Mouse (Mus musculus) adipose tissue, adult 10 weeks (tissue): ENCODE data around the gene Myo15b. TPM values are rescaled to one million over a fixed set of nuclear protein-coding genes. Genes with fewer than 3 reads are reported as not detected.

ENCODE experiments used
- polyA plus RNA-seq: library from polyadenylated mRNA; stranded (reverse); fragments of 350-450 nt; fragmentation: Illumina TruSeq; extraction: RNeasy Lipid Tissue Mini Kit (QIAGEN cat#74804); gene quantifications from one replicate; pipeline ENCODE4 v1.2.3, GENCODE M21; 2014; ENCODE audit warnings: low read depth, low replicate concordance

Gene Myo15b
- polyA plus RNA-seq = 13.7 TPM

GRCm38 (mm10) chr11:115858354-115858753 is at the start of gene Myo15b:
TSS of gene Myo15b (plus strand) at chr11:115858406.

GRCm38 (mm10) chr11:115813507-115814296 is 44.5 kb upstream of the Myo15b start, which contains the start of gene Caskin2:
TSS of gene Caskin2 (minus strand) at chr11:115813639.

GRCm38 (mm10) chr11:115814605-115815450 is 43.4 kb upstream of the Myo15b start, which contains the start of gene Tsen54:
TSS of gene Tsen54 (plus strand) at chr11:115814724.

GRCm38 (mm10) chr11:115823774-115824740 is 34.1 kb upstream of the Myo15b start, which contains the start of gene Llgl2:
TSS of gene Llgl2 (plus strand) at chr11:115824049.

GRCm38 (mm10) chr11:115899486-115900266 is 41.5 kb downstream of the Myo15b start, which contains the start of gene Smim5:
TSS of gene Smim5 (plus strand) at chr11:115899966.

GRCm38 (mm10) chr11:115911632-115912376 is 53.6 kb downstream of the Myo15b start, which contains the start of gene Smim6:
TSS of gene Smim6 (plus strand) at chr11:115912017.

GRCm38 (mm10) chr11:115933108-115933746 is 75.0 kb downstream of the Myo15b start, which contains the start of the genes Sap30bp and Recql5:
TSS of gene Sap30bp (plus strand) at chr11:115933282.
TSS of gene Recql5 (minus strand) at chr11:115933477.

Other genes with a start within 250 kb of the Myo15b start
- 75.7 TPM for gene Mif4gd, start 245.4 kb upstream of the Myo15b start, polyA plus RNA-seq
- gene Slc25a19, start 230.1 kb upstream of the Myo15b start, polyA plus RNA-seq = 51.0 TPM
- 55.1 TPM for gene Grb2, start 149.8 kb upstream of the Myo15b start, polyA plus RNA-seq
- gene Tmem94, start 93.0 kb upstream of the Myo15b start, polyA plus RNA-seq = 33.3 TPM
- gene Caskin2, start 44.8 kb upstream of the Myo15b start, polyA plus RNA-seq = 38.2 TPM
- gene Tsen54, start 43.7 kb upstream of the Myo15b start, polyA plus RNA-seq = 12.0 TPM
- 66.4 TPM for gene Llgl2, start 34.4 kb upstream of the Myo15b start, polyA plus RNA-seq
- gene Smim5, start 41.6 kb downstream of the Myo15b start, polyA plus RNA-seq = 13.8 TPM
- 1.4 TPM for gene Smim6, start 53.6 kb downstream of the Myo15b start, polyA plus RNA-seq
- gene Sap30bp, start 74.9 kb downstream of the Myo15b start, polyA plus RNA-seq = 30.6 TPM
- gene Recql5, start 75.1 kb downstream of the Myo15b start, polyA plus RNA-seq = 22.9 TPM
- gene Itgb4, start 116.3 kb downstream of the Myo15b start, polyA plus RNA-seq = 7.7 TPM
- 36.9 TPM for gene Galk1, start 154.3 kb downstream of the Myo15b start, polyA plus RNA-seq
- 364 TPM for gene H3f3b, start 169.6 kb downstream of the Myo15b start, polyA plus RNA-seq
- 20.0 TPM for gene Unk, start 171.9 kb downstream of the Myo15b start, polyA plus RNA-seq
- gene Unc13d, start 219.6 kb downstream of the Myo15b start, polyA plus RNA-seq = 1.3 TPM
- gene Wbp2, start 228.6 kb downstream of the Myo15b start, polyA plus RNA-seq = 150 TPM